Mouse (Mus musculus) erythroblast, embryonic 14.5 days (primary cell): ENCODE results near the gene Tut7. TPM values are rescaled to one million over a fixed set of nuclear protein-coding genes. Genes with fewer than 3 reads are reported as not detected.
"Not testable (repeated sequence)": the region's sequence is repeated elsewhere in the genome, so short reads cannot be mapped to it uniquely, and the experiment has no call there.

ENCODE experiments used
- H3K27me3 ChIP-seq: 2 replicates; pipeline ENCODE4 v1.6.1; 2012; ENCODE audit warnings: inconsistent platforms; ENCODE audit not compliant: control insufficient read depth
- H3K36me3 ChIP-seq: 2 replicates; pipeline ENCODE4 v1.6.1; 2012; ENCODE audit warnings: mild to moderate bottlenecking, inconsistent platforms; ENCODE audit not compliant: control insufficient read depth
- H3K4me1 ChIP-seq: 2 replicates; pipeline ENCODE4 v1.6.1; 2012; ENCODE audit warnings: inconsistent platforms; ENCODE audit not compliant: control insufficient read depth
- H3K4me3 ChIP-seq: replicated peaks from 2 replicates; pipeline ENCODE3; 2012; ENCODE audit warnings: moderate library complexity, mild to moderate bottlenecking, inconsistent platforms
- H3K9me3 ChIP-seq: 2 replicates; pipeline ENCODE4 v1.6.1; 2012; ENCODE audit warnings: low read length, inconsistent platforms, mixed read lengths; ENCODE audit not compliant: control insufficient read depth
- GATA1 ChIP-seq: IDR thresholded peaks from 2 replicates; pipeline ENCODE4 v1.6.1; 2012; ENCODE audit warnings: low read length, inconsistent platforms, mixed read lengths
- TAL1 ChIP-seq: IDR thresholded peaks from 3 replicates; pipeline ENCODE4 v1.6.1; 2012; ENCODE audit warnings: low read length, inconsistent platforms, mixed read lengths
- polyA plus RNA-seq: library from polyadenylated mRNA; stranded (reverse); fragments of >175 nt; gene quantifications from 2 replicates; pipeline ENCODE4 v1.2.3, GENCODE M21; 2012

Tut7 gene
- polyA plus RNA-seq, 1 experiment: 8.1 TPM

- TF ChIP-seq GATA1 (no peak), TAL1 (no peak)
- no peaks in the 10 kb centered on the region for H3K36me3 ChIP-seq
- no peak overlapping the region for H3K4me3 ChIP-seq
- H3K9me3 ChIP-seq: no peaks in the 10 kb centered on the region
- no peaks in the 10 kb centered on the region for H3K27me3 ChIP-seq
- H3K4me1 ChIP-seq: no peaks in the 10 kb centered on the region
Measured at GRCm38 (mm10) chr13:59850373-59850772, 27.4 kb upstream of the Tut7 start.

- Histone ChIP-seq H3K9me3 (no peaks in the 10 kb centered on the region; the same call in 1 of the 2 replicates), H3K4me1 (peaks cover 27% of the 10 kb centered on the region), H3K27me3 (no peaks in the 10 kb centered on the region), H3K36me3 (no peaks in the 10 kb centered on the region; the same call in 1 of the 2 replicates), H3K4me3 (no peak overlapping the region)
- no peak for TF ChIP-seq GATA1
- no peak for TF ChIP-seq TAL1
Measured at GRCm38 (mm10) chr13:59844661-59845060, 21.7 kb upstream of the Tut7 start.

- Histone ChIP-seq H3K4me3 (no peak overlapping the region), H3K27me3 (no peaks in the 10 kb centered on the region), H3K4me1 (peaks cover 32% of the 10 kb centered on the region), H3K9me3 (no peaks in the 10 kb centered on the region; the same call in 1 of the 2 replicates), H3K36me3 (no peaks in the 10 kb centered on the region; the same call in 1 of the 2 replicates)
- TF ChIP-seq TAL1 (no peak), GATA1 (no peak)
Measured at GRCm38 (mm10) chr13:59843976-59844375, 21.0 kb upstream of the Tut7 start.

DNA sequence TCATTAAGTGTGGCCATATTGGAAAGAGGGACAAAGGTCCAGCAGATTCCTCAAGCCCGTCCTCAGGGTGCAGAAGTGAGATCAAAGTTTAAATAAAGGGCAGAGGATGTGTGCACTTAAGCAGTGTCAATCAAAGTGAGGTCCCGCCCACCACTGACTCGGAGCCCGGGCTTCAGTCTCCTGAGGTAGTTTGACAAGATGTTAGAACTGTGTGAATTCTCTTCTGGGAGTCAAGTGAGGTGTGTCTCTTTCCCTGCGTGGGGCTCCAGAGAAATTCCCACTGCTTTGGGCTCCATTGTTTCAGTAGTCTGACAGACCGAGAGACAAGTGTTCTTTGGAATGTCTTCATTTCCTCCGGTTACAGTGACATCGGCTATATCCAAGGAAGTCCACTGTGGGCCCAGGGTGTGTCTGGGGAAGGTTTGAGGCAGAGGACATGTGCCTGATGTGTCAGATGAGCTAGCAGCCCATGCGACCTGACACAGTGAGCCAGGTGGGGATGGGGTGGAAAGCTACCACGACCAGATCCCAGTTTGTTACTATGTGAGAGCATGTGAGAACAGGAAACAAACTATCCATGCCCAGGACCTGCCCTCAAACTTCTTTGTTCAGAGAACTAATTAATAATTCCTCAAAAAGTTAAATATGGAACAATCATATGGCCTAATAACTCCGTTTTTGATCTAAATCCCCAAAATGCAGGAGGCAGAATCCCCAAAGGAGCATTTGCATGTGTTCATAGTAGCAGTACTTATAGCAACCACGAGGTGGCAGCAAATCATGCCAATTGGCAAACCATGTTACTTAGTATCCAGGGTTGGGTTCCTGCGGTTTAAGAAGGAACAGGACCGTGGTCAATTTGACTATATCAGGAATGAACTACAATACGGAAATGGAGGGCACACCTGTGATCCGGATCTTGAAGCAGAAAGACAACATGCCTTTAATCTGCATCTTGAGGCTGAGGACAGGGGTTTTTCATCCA lies 19.6 kb upstream of the Tut7 start:
- H3K9me3 ChIP-seq: no peaks in the 10 kb centered on the region; the same call in 1 of the 2 replicates
- H3K36me3 ChIP-seq: no peaks in the 10 kb centered on the region; the same call in 1 of the 2 replicates
- TF ChIP-seq GATA1 (no peak), TAL1 (no peak)
- H3K4me1 ChIP-seq: peaks cover 36% of the 10 kb centered on the region
- H3K4me3 ChIP-seq: peak overlapping the region; percentile 62
- H3K27me3 ChIP-seq: no peaks in the 10 kb centered on the region

GRCm38 (mm10) chr13:59841761-59842160 lies 18.8 kb upstream of the Tut7 start:
- not testable (repeated sequence) for H3K27me3 ChIP-seq, H3K4me3 ChIP-seq, H3K9me3 ChIP-seq, H3K36me3 ChIP-seq
- H3K4me1 ChIP-seq: peaks cover 40% of the 10 kb centered on the region

DNA sequence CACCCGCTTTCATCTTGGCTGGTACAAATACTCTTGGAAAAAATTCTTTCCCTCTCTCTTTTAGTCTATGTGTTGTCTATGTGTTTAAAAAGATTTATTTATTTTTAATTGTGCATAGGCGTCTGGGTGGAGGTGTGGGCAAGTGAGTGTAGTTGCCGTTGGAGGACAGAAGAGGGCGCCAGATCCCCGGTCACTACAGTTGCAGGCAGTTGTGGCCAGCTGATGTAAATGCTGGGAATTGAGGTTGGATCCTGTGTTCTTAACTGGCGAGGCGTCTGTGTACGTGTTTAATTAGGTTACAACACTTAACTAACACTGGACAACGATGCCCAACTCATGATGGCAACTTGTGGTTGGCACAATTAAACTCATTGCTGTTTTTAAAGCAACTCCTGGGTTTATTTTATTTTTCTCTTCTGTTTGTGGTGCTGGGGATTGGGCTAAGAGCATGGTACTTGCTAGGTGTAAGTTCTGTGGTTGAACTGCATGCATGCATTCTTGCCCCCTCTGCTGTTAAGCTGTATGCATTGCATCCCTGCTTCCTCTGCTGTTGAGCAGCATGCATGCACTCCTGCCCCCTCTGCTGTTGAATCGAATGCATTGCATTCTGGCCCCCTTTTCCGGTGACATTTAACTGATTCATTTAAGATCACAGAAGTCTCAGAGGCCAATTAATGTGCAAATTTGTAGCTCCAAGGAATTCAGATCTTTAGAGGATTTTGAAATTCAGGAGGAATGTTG lies 17.7 kb upstream of the Tut7 start:
- TF ChIP-seq GATA1: no peak
- no peak for TF ChIP-seq TAL1
- H3K4me1 ChIP-seq: peaks cover 51% of the 10 kb centered on the region
- H3K36me3 ChIP-seq: no peaks in the 10 kb centered on the region; the same call in 1 of the 2 replicates
- no peaks in the 10 kb centered on the region; the same call in 1 of the 2 replicates for H3K9me3 ChIP-seq
- H3K27me3 ChIP-seq: no peaks in the 10 kb centered on the region
- no peak overlapping the region for H3K4me3 ChIP-seq

- TF ChIP-seq GATA1 (no peak), TAL1 (no peak)
- Histone ChIP-seq H3K4me1 (peaks cover 60% of the 10 kb centered on the region), H3K4me3 (no peak overlapping the region), H3K9me3 (no peaks in the 10 kb centered on the region; the same call in 1 of the 2 replicates), H3K27me3 (no peaks in the 10 kb centered on the region; the same call in 1 of the 2 replicates), H3K36me3 (no peaks in the 10 kb centered on the region; the same call in 1 of the 2 replicates)
Measured at GRCm38 (mm10) chr13:59839356-59839755, 16.4 kb upstream of the Tut7 start.

DNA sequence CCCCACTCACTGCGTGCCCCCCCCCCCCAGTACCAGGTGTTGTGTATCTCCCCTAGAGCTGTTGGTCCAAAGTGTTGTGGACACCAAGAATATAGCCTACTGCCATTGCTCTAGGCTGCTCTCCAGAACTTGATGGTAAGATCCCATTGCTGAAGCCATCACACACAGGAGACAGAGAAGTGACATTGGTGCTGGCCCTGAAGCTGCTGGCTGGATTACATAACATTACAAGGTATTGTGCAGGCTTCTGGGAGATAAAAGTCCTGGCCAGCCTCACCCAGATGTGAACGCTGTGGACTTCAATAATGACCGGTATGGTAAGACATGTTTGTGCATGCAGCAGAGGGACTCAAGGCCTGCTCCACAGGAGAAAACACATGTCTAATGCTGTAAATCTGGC lies 15.5 kb upstream of the Tut7 start:
- no peaks in the 10 kb centered on the region; the same call in 1 of the 2 replicates for H3K36me3 ChIP-seq
- H3K27me3 ChIP-seq: no peaks in the 10 kb centered on the region; the same call in 1 of the 2 replicates
- H3K4me1 ChIP-seq: peaks cover 60% of the 10 kb centered on the region
- no peak for TF ChIP-seq GATA1
- no peak for TF ChIP-seq TAL1
- no peaks in the 10 kb centered on the region; the same call in 1 of the 2 replicates for H3K9me3 ChIP-seq
- no peak overlapping the region for H3K4me3 ChIP-seq

DNA sequence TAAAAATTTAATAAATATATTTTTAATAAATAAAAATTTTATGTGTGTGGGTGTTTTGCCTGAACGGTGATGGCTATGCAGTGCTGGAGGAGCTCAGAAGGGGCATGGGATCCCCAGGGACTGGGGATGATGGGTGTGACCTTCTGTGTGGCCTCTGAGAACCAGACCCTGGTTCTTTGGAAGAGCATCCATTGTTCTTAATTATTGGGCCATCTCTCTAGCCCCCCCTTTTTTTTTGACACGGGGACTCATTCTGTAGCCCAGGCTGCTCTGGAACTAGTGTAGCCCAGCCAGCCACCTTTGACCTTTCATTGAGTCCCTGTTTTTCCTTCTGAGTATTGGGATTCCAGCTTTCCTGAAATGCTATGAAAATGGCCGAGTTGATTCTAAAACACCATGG lies 13.9 kb upstream of the Tut7 start:
- H3K9me3 ChIP-seq: no peaks in the 10 kb centered on the region; the same call in 1 of the 2 replicates
- TF ChIP-seq GATA1 (no peak), TAL1 (no peak)
- H3K36me3 ChIP-seq: no peaks in the 10 kb centered on the region; the same call in 1 of the 2 replicates
- peaks cover 58% of the 10 kb centered on the region for H3K4me1 ChIP-seq
- no peaks in the 10 kb centered on the region; the same call in 1 of the 2 replicates for H3K27me3 ChIP-seq
- H3K4me3 ChIP-seq: no peak overlapping the region
